Mouse (Mus musculus) thymus, adult 2 months (tissue): ENCODE data around the gene Pitpnb. TPM values are rescaled to one million over a fixed set of nuclear protein-coding genes. Genes with fewer than 3 reads are reported as not detected.

Experiments used
- DNase-seq: peaks from one replicate; pipeline ENCODE4 v3.0.0; 2021
- H3K27ac ChIP-seq: fragments of 200-500 bp; 2 replicates; pipeline ENCODE4 v1.5.1; 2012; ENCODE audit warnings: low read length, control low read depth; ENCODE audit not compliant: control insufficient read depth, insufficient read depth
- H3K27me3 ChIP-seq: fragments of 200-500 bp; 2 replicates; pipeline ENCODE4 v1.6.1; 2012; ENCODE audit warnings: mild to moderate bottlenecking, low read length, moderate library complexity, mixed read lengths; ENCODE audit not compliant: control insufficient read depth, insufficient read depth
- H3K36me3 ChIP-seq: fragments of 200-500 bp; 2 replicates; pipeline ENCODE4 v1.6.1; 2012; ENCODE audit warnings: mild to moderate bottlenecking, low read length, moderate library complexity; ENCODE audit not compliant: control insufficient read depth, insufficient read depth
- H3K4me1 ChIP-seq: fragments of 200-500 bp; replicated peaks from 2 replicates; pipeline ENCODE4 v1.6.1; 2012; ENCODE audit warnings: low read length; ENCODE audit not compliant: control insufficient read depth, insufficient read depth
- H3K4me3 ChIP-seq: fragments of 200-500 bp; 2 replicates; pipeline ENCODE4 v1.5.1; 2012; ENCODE audit warnings: mild to moderate bottlenecking, low read length, control low read depth, moderate library complexity; ENCODE audit not compliant: control insufficient read depth, insufficient read depth
- CTCF ChIP-seq: fragments of 200-500 bp; IDR thresholded peaks from 2 replicates; pipeline ENCODE4 v1.5.1; 2012; ENCODE audit warnings: mild to moderate bottlenecking, control low read depth, low read length, moderate library complexity, borderline replicate concordance; ENCODE audit not compliant: control insufficient read depth, poor library complexity, insufficient read depth; ENCODE audit errors: extremely low read depth
- POLR2A ChIP-seq: fragments of 200-500 bp; IDR thresholded peaks from 2 replicates; pipeline ENCODE4 v1.6.1; 2012; ENCODE audit warnings: mild to moderate bottlenecking, low read length, control low read depth, moderate library complexity; ENCODE audit not compliant: control insufficient read depth, poor library complexity, insufficient read depth; ENCODE audit errors: extremely low read depth
- WGBS: fragments of 180-500 bp; shearing (Covaris S2); methylation state at CpG from one replicate; pipeline ENCODE4 v1.1.7; 2018; 5-methylcytosine and 5-hydroxymethylcytosine counted together
- polyA plus RNA-seq: library from polyadenylated mRNA; depleted of rRNA; stranded (reverse); fragments of >200 nt; gene quantifications from 2 replicates; pipeline ENCODE4 v1.2.3, GENCODE M21; 2012; rRNA removed

Gene Pitpnb
- polyA plus RNA-seq, result 70.0 and 79.4 TPM in 2 replicates

- peak; percentile 99 for DNase-seq
- peaks cover 4% of the 10 kb centered on the region; the same call in 1 of the 2 replicates for H3K4me1 ChIP-seq
These were observed at the start of gene Pitpnb for GRCm38 (mm10) chr5:111330417-111331098. TSS of gene Pitpnb (plus strand) at chr5:111330763.

GRCm38 (mm10) chr5:111284420-111285175 is 46.0 kb upstream of the Pitpnb start:
- no peak overlapping the region for H3K4me3 ChIP-seq
- TF ChIP-seq CTCF (no peak), POLR2A (no peak)
- 97% methylated on average over 19 of the region's 19 CpGs for WGBS

More at GRCm38 (mm10) chr5:111330417-111331098, at the start of gene Pitpnb:
- H3K27ac ChIP-seq, result peak within 1 kb of the TSS; percentile 6; the same call in 1 of the 2 replicates
- H3K27me3 ChIP-seq, result no peaks in the 10 kb centered on the region
- H3K36me3 ChIP-seq, result no peaks in the 10 kb centered on the region
- TF ChIP-seq CTCF (peak; percentile 75), POLR2A (peak; percentile 90)
- H3K4me3 ChIP-seq, result peak within 1 kb of the TSS; percentile 66
- WGBS, result under 1% methylated on average over 78 of the region's 78 CpGs

GRCm38 (mm10) chr5:111287571-111287970 is 43.0 kb upstream of the Pitpnb start:
- H3K27me3 ChIP-seq, result no peaks in the 10 kb centered on the region
- 91% methylated on average over 5 of the region's 5 CpGs for WGBS
- H3K36me3 ChIP-seq, result no peaks in the 10 kb centered on the region
- no peak overlapping the region for H3K27ac ChIP-seq
- no peak for DNase-seq
- H3K4me1 ChIP-seq, result no peaks in the 10 kb centered on the region
- TF ChIP-seq POLR2A (no peak), CTCF (no peak)
- no peak overlapping the region for H3K4me3 ChIP-seq

More at GRCm38 (mm10) chr5:111284420-111285175, 46.0 kb upstream of the Pitpnb start:
- Histone ChIP-seq H3K36me3 (no peaks in the 10 kb centered on the region), H3K27me3 (no peaks in the 10 kb centered on the region), H3K4me1 (no peaks in the 10 kb centered on the region), H3K27ac (no peak overlapping the region)
- DNase-seq, result no peak

GRCm38 (mm10) chr5:111288486-111288885 is 42.1 kb upstream of the Pitpnb start:
- Histone ChIP-seq H3K27me3 (no peaks in the 10 kb centered on the region), H3K27ac (no peak overlapping the region), H3K4me1 (no peaks in the 10 kb centered on the region), H3K36me3 (no peaks in the 10 kb centered on the region), H3K4me3 (no peak overlapping the region)
- WGBS, result 96% methylated on average over 11 of the region's 11 CpGs
- DNase-seq, result no peak
- TF ChIP-seq CTCF, result no peak
- TF ChIP-seq POLR2A, result no peak

GRCm38 (mm10) chr5:111290071-111290470 is 40.5 kb upstream of the Pitpnb start:
- no peak for TF ChIP-seq CTCF
- TF ChIP-seq POLR2A, result no peak
- WGBS, result 96% methylated on average over 11 of the region's 11 CpGs
- DNase-seq, result no peak
- no peaks in the 10 kb centered on the region for H3K27me3 ChIP-seq
- no peaks in the 10 kb centered on the region for H3K4me1 ChIP-seq
- H3K4me3 ChIP-seq, result no peak overlapping the region
- no peak overlapping the region for H3K27ac ChIP-seq
- H3K36me3 ChIP-seq, result no peaks in the 10 kb centered on the region

GRCm38 (mm10) chr5:111291639-111292038 is 38.9 kb upstream of the Pitpnb start:
- DNase-seq, result no peak
- Histone ChIP-seq H3K4me3 (no peak overlapping the region), H3K4me1 (no peaks in the 10 kb centered on the region), H3K36me3 (no peaks in the 10 kb centered on the region), H3K27me3 (no peaks in the 10 kb centered on the region), H3K27ac (no peak overlapping the region)
- TF ChIP-seq POLR2A, result no peak
- TF ChIP-seq CTCF, result no peak
- 78% methylated on average over 10 of the region's 10 CpGs for WGBS
